Mouse (Mus musculus) megakaryocyte, embryonic 14.5 days (primary cell): Measurements from ENCODE around the gene Tsen2. TPM values are rescaled to one million over a fixed set of nuclear protein-coding genes. Genes with fewer than 3 reads are reported as not detected.

ENCODE experiments used
- H3K27me3 ChIP-seq: replicated peaks from 2 replicates; pipeline ENCODE3; 2012; ENCODE audit warnings: inconsistent platforms
- H3K36me3 ChIP-seq: replicated peaks from 2 replicates; pipeline ENCODE3; 2012; ENCODE audit warnings: low read length, inconsistent platforms, mixed read lengths
- H3K4me1 ChIP-seq: 2 replicates; pipeline ENCODE4 v1.6.1; 2012; ENCODE audit warnings: inconsistent platforms
- H3K4me3 ChIP-seq: replicated peaks from 2 replicates; pipeline ENCODE3; 2012; ENCODE audit warnings: moderate library complexity, mild to moderate bottlenecking, inconsistent platforms
- H3K9me3 ChIP-seq: 2 replicates; pipeline ENCODE4 v1.6.1; 2012; ENCODE audit warnings: inconsistent platforms
- FLI1 ChIP-seq: IDR thresholded peaks from 2 replicates; pipeline ENCODE4 v1.6.1; 2012; ENCODE audit warnings: low read length, inconsistent platforms, mixed read lengths
- GATA1 ChIP-seq: IDR thresholded peaks from 3 replicates; pipeline ENCODE4 v1.6.1; 2012; ENCODE audit warnings: mixed read lengths, low read length, inconsistent platforms, borderline replicate concordance
- polyA plus RNA-seq: library from polyadenylated mRNA; stranded (reverse); fragments of >175 nt; gene quantifications from 2 replicates; pipeline ENCODE4 v1.2.3, GENCODE M21; 2012; ENCODE audit warnings: low replicate concordance; ENCODE audit not compliant: insufficient read depth

Tsen2 gene
- polyA plus RNA-seq, 1 experiment = 5.5 TPM

DNA sequence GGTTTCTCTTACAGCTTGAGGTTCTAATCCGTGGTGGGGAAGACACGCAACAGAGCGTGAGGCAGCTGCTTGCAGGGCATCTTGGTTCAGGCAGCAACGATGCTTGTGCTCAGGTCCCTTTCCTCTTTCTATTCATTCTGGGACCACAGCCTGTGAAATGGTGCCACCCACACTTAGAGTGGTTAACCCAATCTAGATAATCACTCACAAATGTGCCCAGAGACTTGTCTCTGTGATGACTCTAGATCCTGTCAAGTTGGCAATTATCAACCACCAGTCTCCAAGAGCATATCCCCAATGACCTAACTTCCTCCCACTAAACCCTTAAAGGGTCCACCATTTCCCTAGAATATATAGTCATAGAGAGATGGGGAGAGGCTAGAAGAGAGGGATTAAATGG, 31.3 kb upstream of the Tsen2 start:
- Histone ChIP-seq H3K4me1 (peaks cover 60% of the 10 kb centered on the region), H3K27me3 (peaks cover 1% of the 10 kb centered on the region), H3K36me3 (peaks cover 7% of the 10 kb centered on the region), H3K4me3 (peak overlapping the region; percentile 8), H3K9me3 (peaks cover 8% of the 10 kb centered on the region)
- TF ChIP-seq FLI1 (no peak), GATA1 (no peak)

DNA sequence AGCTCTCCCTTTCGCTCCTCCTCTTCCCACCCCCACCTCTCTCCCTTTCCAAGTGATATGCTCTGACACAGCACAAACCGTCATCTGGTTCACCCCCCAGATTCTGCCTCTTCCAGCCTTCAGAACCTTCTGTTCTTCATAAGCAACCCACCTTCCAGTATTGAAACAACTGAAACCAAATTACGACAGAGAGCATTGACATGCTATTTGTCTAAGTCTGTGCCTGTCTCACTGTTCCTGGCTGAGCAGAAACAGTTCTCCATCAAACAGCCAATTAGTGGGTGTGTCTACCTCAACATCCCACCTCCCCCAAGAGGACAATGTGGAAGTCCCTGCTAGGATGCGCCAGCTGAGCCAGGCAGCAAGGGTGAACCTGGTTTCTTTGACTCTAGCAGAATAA, 26.6 kb upstream of the Tsen2 start:
- TF ChIP-seq GATA1 (no peak), FLI1 (no peak)
- Histone ChIP-seq H3K36me3 (no peaks in the 10 kb centered on the region), H3K9me3 (no peaks in the 10 kb centered on the region), H3K4me1 (peaks cover 73% of the 10 kb centered on the region), H3K4me3 (no peak overlapping the region), H3K27me3 (peaks cover 14% of the 10 kb centered on the region)

DNA sequence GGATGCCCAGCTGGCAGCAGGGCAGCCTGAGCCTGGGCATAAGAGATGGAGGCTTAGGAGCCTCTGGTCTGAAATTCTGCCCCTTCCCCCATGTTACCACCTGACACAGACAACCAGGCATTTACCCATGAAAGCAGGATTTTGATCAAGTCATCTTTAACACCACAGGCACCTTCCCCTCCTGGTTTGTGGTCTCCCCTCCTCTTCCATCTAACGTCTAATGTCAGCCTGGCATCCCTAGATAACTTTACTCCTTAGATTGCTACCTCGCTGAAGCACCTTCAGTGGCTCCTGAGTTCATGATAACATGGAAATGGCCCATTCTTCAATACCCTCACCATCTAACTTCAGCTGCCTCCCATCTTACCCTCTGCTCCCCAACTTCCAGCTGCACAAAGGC, 26.1 kb upstream of the Tsen2 start:
- Histone ChIP-seq H3K36me3 (no peaks in the 10 kb centered on the region), H3K27me3 (peaks cover 14% of the 10 kb centered on the region), H3K9me3 (no peaks in the 10 kb centered on the region), H3K4me3 (no peak overlapping the region), H3K4me1 (peaks cover 73% of the 10 kb centered on the region)
- no peak for TF ChIP-seq FLI1
- no peak for TF ChIP-seq GATA1

DNA sequence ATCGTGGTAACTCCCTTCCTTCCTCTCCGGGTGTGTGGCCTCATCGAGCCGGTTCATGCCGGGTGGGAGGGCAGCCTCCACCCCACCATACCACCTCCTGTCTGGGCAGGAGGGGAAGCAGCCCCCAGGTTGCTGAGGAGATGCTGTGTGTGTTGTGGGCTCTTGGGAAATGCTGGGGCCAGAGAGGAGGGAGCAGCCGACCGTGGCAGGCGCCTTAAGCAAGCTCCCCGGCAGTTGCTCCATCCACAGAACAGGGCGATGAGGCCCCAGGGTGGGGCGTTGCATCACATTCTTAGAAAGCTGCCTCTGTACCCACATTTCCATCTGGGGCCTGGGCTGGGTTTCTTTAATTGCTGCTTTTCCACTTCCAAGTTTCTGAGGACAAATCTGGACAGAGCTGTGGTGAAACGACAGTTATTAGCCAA, 25.2 kb upstream of the Tsen2 start:
- Histone ChIP-seq H3K9me3 (no peaks in the 10 kb centered on the region), H3K4me1 (peaks cover 80% of the 10 kb centered on the region), H3K4me3 (peak overlapping the region; percentile 85), H3K27me3 (peaks cover 14% of the 10 kb centered on the region), H3K36me3 (no peaks in the 10 kb centered on the region)
- TF ChIP-seq GATA1 (no peak), FLI1 (no peak)

DNA sequence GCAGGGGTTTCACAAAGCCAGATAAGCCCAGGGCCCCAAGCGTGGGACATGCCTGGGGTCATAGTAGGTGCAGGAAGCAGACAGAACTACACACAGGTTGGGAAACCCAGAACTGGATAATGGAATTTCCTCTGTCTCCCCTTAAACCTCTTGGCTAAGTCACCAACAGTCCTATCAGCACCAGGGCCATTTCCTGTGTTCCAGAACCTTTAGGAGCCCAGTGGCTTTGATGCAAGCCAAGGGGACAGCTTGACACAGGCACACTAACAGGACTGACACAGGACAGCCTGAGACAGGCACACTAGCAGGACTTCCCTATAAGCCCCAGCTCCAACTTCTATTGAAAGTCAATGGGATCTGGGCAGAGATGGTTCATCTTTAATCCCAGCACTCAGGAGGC, 22.5 kb upstream of the Tsen2 start:
- H3K27me3 ChIP-seq = peaks cover 13% of the 10 kb centered on the region
- H3K4me1 ChIP-seq = peaks cover 89% of the 10 kb centered on the region
- no peak for TF ChIP-seq GATA1
- no peak for TF ChIP-seq FLI1
- H3K4me3 ChIP-seq = no peak overlapping the region
- H3K36me3 ChIP-seq = no peaks in the 10 kb centered on the region
- no peaks in the 10 kb centered on the region for H3K9me3 ChIP-seq

DNA sequence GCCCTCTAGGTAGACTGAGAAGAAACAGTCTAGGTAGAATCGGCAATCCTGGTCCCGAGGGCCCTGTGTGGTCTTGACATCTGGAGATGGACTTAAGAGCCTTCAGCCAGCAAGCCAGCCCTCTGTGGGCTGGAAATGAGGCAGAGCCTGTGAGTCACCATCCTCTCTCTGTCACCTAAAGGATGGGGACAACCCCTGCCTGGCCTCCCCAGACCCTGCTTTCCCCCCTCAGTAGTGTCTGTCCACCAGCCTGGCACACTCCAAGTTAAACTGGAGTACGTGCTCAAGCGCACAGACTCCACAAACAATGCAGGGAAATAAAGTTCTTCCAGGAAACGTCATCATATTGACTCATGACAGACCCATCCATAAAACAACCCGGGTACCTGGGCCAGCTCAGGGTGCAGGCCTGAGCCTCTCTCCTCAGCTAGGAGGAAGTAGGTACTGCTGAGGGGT, 21.7 kb upstream of the Tsen2 start:
- Histone ChIP-seq H3K36me3 (no peaks in the 10 kb centered on the region), H3K4me1 (peaks cover 91% of the 10 kb centered on the region), H3K27me3 (peaks cover 13% of the 10 kb centered on the region), H3K9me3 (no peaks in the 10 kb centered on the region), H3K4me3 (no peak overlapping the region)
- TF ChIP-seq FLI1 (no peak), GATA1 (no peak)

DNA sequence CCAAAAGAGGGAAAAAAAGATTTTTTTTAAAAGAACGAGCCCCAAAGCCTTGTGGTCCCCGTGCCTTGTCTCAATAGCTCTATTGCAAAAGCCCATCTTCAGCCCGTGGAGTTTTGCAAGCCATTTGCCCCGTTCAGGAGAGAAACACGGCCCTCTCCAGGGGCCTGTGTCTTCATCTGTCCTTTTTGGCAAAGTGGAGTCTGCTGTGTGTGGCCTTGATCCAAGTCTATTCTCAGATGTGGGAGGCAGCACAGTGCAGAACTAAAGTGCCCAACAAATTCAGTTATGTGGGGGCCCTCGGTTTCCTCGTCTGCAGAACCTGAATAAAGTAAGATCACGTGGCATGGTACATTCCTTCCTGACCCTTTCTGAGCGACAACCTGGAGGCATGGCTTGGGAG, 21.3 kb upstream of the Tsen2 start:
- TF ChIP-seq FLI1 = no peak
- no peak for TF ChIP-seq GATA1
- Histone ChIP-seq H3K4me1 (peaks cover 91% of the 10 kb centered on the region), H3K27me3 (peaks cover 13% of the 10 kb centered on the region)

DNA sequence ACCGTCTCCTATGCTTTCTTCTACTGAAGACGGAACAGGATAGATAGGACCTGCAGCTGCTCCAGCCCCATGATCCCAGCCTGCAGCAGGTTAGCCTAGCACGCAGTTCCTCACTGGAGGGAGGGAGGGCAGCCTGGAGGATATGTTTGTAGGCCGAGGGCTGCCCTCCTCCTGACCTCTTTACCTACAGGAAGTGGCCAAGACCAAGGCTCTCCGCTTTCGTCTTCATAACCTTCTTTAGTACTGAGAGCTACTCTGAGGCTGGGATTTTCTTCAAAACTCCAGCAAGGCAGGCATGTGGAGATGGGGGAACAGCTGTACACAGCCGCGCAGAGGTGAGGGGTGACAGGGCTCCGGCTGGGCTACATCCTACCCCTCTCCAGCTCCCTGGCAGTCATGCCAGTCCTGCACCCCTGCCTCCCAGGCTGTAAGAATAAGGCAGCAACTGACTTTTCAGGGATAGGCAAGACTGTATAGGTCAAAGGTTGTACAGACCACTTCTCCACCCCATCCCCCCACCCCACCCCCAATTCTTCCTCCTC, 19.9 kb upstream of the Tsen2 start:
- peaks cover 6% of the 10 kb centered on the region for H3K36me3 ChIP-seq
- no peaks in the 10 kb centered on the region; the same call in 1 of the 2 replicates for H3K9me3 ChIP-seq
- H3K4me1 ChIP-seq = peaks cover 86% of the 10 kb centered on the region
- H3K4me3 ChIP-seq = no peak overlapping the region
- TF ChIP-seq FLI1 (no peak), GATA1 (no peak)
- peaks cover 13% of the 10 kb centered on the region for H3K27me3 ChIP-seq

More for the DNA sequence above, 21.3 kb upstream of the Tsen2 start:
- Histone ChIP-seq H3K36me3 (no peaks in the 10 kb centered on the region), H3K9me3 (no peaks in the 10 kb centered on the region), H3K4me3 (no peak overlapping the region)

DNA sequence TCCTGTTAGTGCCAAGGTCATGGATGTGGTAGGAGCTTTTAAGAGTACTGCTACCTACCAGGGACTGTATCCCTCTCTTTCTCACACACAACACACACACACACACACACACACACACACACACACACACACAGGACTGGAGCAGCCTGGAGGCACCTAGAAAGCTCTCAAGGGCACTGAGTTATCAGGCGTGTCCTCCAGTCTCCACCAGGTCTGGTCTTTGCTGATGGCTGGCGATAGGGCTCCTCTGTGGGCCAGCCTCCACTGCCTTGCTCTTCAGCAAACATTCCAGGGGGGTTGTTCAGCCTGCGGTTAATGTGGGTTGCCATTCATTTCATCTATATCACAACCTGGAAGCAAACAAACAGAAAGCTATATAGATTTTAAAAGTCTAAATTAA, 17.0 kb upstream of the Tsen2 start:
- peaks cover 4% of the 10 kb centered on the region for H3K27me3 ChIP-seq
- H3K4me1 ChIP-seq = peaks cover 74% of the 10 kb centered on the region
- H3K4me3 ChIP-seq = no peak overlapping the region
- peaks cover 6% of the 10 kb centered on the region for H3K36me3 ChIP-seq
- H3K9me3 ChIP-seq = no peaks in the 10 kb centered on the region; the same call in 1 of the 2 replicates
- TF ChIP-seq FLI1 = no peak
- TF ChIP-seq GATA1 = no peak

DNA sequence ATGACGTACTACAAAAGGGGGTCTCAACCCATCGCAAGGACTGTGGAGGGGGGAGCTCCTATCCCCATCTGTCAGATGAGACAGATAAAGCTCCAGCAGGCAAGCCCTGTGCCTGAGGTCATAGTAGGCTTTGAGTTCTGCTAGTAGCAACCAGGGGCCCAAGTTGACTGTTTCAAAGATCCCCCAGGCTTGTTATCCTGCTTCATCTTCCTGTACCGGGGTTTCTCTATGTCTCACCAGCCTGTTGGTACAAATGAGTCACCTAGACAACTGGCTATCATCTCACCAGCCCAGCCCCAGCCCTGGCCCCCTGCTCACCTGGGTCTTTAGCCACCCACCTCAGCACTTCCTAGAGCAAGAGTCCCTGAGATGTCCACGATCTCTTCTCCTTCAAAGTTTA, 16.1 kb upstream of the Tsen2 start:
- peaks cover 73% of the 10 kb centered on the region for H3K4me1 ChIP-seq
- H3K36me3 ChIP-seq = peaks cover 6% of the 10 kb centered on the region
- TF ChIP-seq FLI1 = no peak
- no peak for TF ChIP-seq GATA1
- no peak overlapping the region for H3K4me3 ChIP-seq
- no peaks in the 10 kb centered on the region; the same call in 1 of the 2 replicates for H3K9me3 ChIP-seq
- peaks cover 4% of the 10 kb centered on the region for H3K27me3 ChIP-seq

DNA sequence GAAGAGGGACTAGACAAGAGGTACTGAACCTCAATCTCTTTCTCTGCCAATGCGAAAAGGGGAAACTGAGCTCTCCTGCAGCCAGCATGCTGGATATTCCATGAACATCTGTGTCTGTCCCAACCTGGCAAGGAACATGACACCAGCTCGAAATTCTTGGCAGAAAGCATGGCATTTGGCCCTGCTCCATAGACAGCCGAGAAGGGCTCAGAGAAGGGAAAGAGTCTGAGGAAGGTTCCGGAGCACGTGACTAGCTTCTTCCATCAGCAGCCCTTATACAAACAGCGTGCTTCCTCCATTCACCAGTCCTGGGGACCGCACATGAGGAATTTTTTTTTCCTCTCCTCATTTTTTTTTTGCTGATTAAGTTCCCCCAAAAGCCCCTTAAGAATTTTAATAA, 9.8 kb upstream of the Tsen2 start:
- Histone ChIP-seq H3K4me1 (peaks cover 77% of the 10 kb centered on the region), H3K9me3 (peaks cover 4% of the 10 kb centered on the region; the same call in 1 of the 2 replicates), H3K36me3 (peaks cover 7% of the 10 kb centered on the region), H3K4me3 (no peak overlapping the region), H3K27me3 (peaks cover 2% of the 10 kb centered on the region)
- TF ChIP-seq FLI1 = no peak
- no peak for TF ChIP-seq GATA1
